Mouse (Mus musculus) hindbrain, embryonic 15.5 days (tissue): ENCODE measurements around the gene Ywhae. TPM values are rescaled to one million over a fixed set of nuclear protein-coding genes. Genes with fewer than 3 reads are reported as not detected.

ENCODE experiments used
- ATAC-seq: fragments of 200-750 bp; cut with Nextera tagmentation; 2 replicates; pipeline ENCODE4 v1.8.0; 2017; ENCODE audit warnings: low read depth, moderate number of reproducible peaks, moderate TSS enrichment; ENCODE audit not compliant: low FRiP score
- H3K27ac ChIP-seq: fragments of 300-500 bp; sonication (generic); replicated peaks from 2 replicates; pipeline ENCODE4 v1.5.1; 2015; ENCODE audit warnings: mild to moderate bottlenecking, inconsistent platforms
- H3K27me3 ChIP-seq: fragments of 300-500 bp; sonication (generic); 2 replicates; pipeline ENCODE4 v1.6.1; 2015; ENCODE audit warnings: control low read depth, inconsistent platforms
- H3K36me3 ChIP-seq: fragments of 300-500 bp; sonication (generic); 2 replicates; pipeline ENCODE4 v1.6.1; 2015; ENCODE audit warnings: control low read depth, inconsistent platforms
- H3K4me1 ChIP-seq: fragments of 300-500 bp; sonication (generic); replicated peaks from 2 replicates; pipeline ENCODE4 v1.6.1; 2015; ENCODE audit warnings: control low read depth, inconsistent platforms
- H3K4me2 ChIP-seq: fragments of 300-500 bp; sonication (generic); 2 replicates; pipeline ENCODE4 v1.6.1; 2015; ENCODE audit warnings: moderate library complexity, mild to moderate bottlenecking, inconsistent platforms
- H3K4me3 ChIP-seq: fragments of 300-500 bp; sonication (generic); 2 replicates; pipeline ENCODE4 v1.5.1; 2015; ENCODE audit warnings: mild to moderate bottlenecking, inconsistent platforms
- H3K9ac ChIP-seq: fragments of 300-500 bp; sonication (generic); 2 replicates; pipeline ENCODE4 v1.6.1; 2015; ENCODE audit warnings: inconsistent platforms
- H3K9me3 ChIP-seq: fragments of 300-500 bp; sonication (generic); 2 replicates; pipeline ENCODE4 v1.6.1; 2016; ENCODE audit warnings: control low read depth, inconsistent platforms
- WGBS: fragments of 180-500 bp; shearing (Covaris S2); methylation state at CpG from one replicate; pipeline ENCODE4 v1.1.7; 2015; 5-methylcytosine and 5-hydroxymethylcytosine counted together
- polyA plus RNA-seq: library from polyadenylated mRNA; unstranded; fragments of >200 nt; fragmentation: Nextera tagmentation; extraction: Ambion mirVana; gene quantifications from 2 replicates; pipeline ENCODE4 v1.2.1, GENCODE M21; 2015

The Ywhae gene
- polyA plus RNA-seq, 1 experiment from 2014 or later = 1,395 TPM

- Histone ChIP-seq H3K9ac (no peak overlapping the region), H3K27me3 (no peaks in the 10 kb centered on the region), H3K4me1 (peaks cover 46% of the 10 kb centered on the region), H3K27ac (no peak overlapping the region), H3K4me3 (no peak overlapping the region), H3K9me3 (no peaks in the 10 kb centered on the region), H3K36me3 (no peaks in the 10 kb centered on the region), H3K4me2 (no peak overlapping the region)
- no peak for ATAC-seq
- WGBS = 81% methylated on average over 3 of the region's 3 CpGs
Measured at GRCm38 (mm10) chr11:75741615-75742014, 8.9 kb downstream of the Ywhae start.

- WGBS = 97% methylated on average over 3 of the region's 3 CpGs
- H3K4me2 ChIP-seq = no peak overlapping the region
- no peaks in the 10 kb centered on the region for H3K36me3 ChIP-seq
- no peak for ATAC-seq
- no peaks in the 10 kb centered on the region for H3K9me3 ChIP-seq
- no peak overlapping the region for H3K9ac ChIP-seq
- H3K27me3 ChIP-seq = no peaks in the 10 kb centered on the region
- H3K4me1 ChIP-seq = peaks cover 53% of the 10 kb centered on the region
- H3K4me3 ChIP-seq = no peak overlapping the region
- H3K27ac ChIP-seq = no peak overlapping the region
Measured at GRCm38 (mm10) chr11:75744761-75745160, 12.1 kb downstream of the Ywhae start.

GRCm38 (mm10) chr11:75750537-75750936, 17.9 kb downstream of the Ywhae start:
- Histone ChIP-seq H3K36me3 (no peaks in the 10 kb centered on the region), H3K27ac (no peak overlapping the region), H3K4me3 (no peak overlapping the region), H3K4me2 (no peak overlapping the region), H3K9me3 (no peaks in the 10 kb centered on the region), H3K27me3 (no peaks in the 10 kb centered on the region), H3K4me1 (peaks cover 44% of the 10 kb centered on the region), H3K9ac (no peak overlapping the region)
- ATAC-seq = no peak
- WGBS = 63% methylated on average over 1 of the region's 1 CpGs

DNA sequence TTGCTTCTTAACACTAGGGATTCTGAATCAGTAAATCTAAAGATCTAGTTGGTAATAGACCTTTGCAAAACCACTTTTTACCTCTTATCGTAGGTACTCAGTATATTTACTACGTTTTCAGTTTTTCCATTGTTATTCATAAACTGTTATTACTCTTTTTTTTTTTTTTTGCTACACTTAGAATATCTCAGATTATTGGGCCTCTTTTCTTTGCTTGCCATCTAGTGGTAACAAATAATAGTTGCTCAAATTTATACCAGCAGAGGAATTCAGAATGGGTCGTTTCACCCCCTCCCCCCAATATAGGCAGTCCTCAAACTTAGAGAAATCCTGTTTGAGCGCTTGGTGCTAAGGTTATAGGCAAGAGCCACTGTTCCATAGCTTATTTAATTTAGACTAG, 18.4 kb downstream of the Ywhae start:
- H3K27me3 ChIP-seq = no peaks in the 10 kb centered on the region
- ATAC-seq = no peak
- no peak overlapping the region for H3K4me3 ChIP-seq
- no peak overlapping the region for H3K27ac ChIP-seq
- H3K36me3 ChIP-seq = no peaks in the 10 kb centered on the region
- H3K9ac ChIP-seq = no peak overlapping the region
- peaks cover 44% of the 10 kb centered on the region for H3K4me1 ChIP-seq
- 74% methylated on average over 4 of the region's 4 CpGs for WGBS
- H3K9me3 ChIP-seq = no peaks in the 10 kb centered on the region
- no peak overlapping the region for H3K4me2 ChIP-seq

- Histone ChIP-seq H3K4me1 (peaks cover 4% of the 10 kb centered on the region), H3K4me3 (no peak overlapping the region), H3K27me3 (no peaks in the 10 kb centered on the region), H3K36me3 (peaks cover 43% of the 10 kb centered on the region), H3K9ac (no peak overlapping the region), H3K9me3 (no peaks in the 10 kb centered on the region), H3K4me2 (no peak overlapping the region), H3K27ac (no peak overlapping the region)
- ATAC-seq = no peak
- 94% methylated on average over 8 of the region's 8 CpGs for WGBS
Measured at GRCm38 (mm10) chr11:75756687-75757086, 24.0 kb downstream of the Ywhae start.

DNA sequence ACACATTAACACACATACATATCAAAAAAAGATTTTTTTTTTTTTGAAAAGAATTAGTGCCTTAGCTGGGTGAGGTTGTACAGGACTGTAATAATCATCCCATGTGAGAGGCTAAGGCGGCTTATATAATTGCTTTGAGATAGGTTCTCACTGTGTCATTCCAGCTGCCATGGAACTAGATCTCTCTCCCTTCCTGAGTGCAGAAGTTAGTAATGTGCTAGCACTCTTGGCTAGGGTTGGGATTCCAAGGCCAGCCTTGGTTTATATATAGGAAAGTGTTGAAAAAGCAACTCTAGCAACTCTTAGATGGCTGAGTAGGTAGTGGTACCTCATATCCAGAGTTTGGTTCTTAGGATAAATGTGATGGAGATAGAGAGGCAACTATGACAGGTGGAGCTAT, 25.9 kb downstream of the Ywhae start:
- no peaks in the 10 kb centered on the region for H3K4me1 ChIP-seq
- peaks cover 44% of the 10 kb centered on the region for H3K36me3 ChIP-seq
- H3K4me2 ChIP-seq = no peak overlapping the region
- no peaks in the 10 kb centered on the region for H3K9me3 ChIP-seq
- no peak overlapping the region for H3K27ac ChIP-seq
- H3K27me3 ChIP-seq = no peaks in the 10 kb centered on the region
- no peak overlapping the region for H3K9ac ChIP-seq
- WGBS = 90% methylated on average over 1 of the region's 1 CpGs
- no peak for ATAC-seq
- no peak overlapping the region for H3K4me3 ChIP-seq

GRCm38 (mm10) chr11:75760785-75761184, 28.1 kb downstream of the Ywhae start:
- 96% methylated on average over 5 of the region's 5 CpGs for WGBS
- peaks cover 65% of the 10 kb centered on the region for H3K36me3 ChIP-seq

GRCm38 (mm10) chr11:75762708-75763107, 30.0 kb downstream of the Ywhae start:
- WGBS = 74% methylated on average over 2 of the region's 2 CpGs
- no peak overlapping the region for H3K9ac ChIP-seq
- no peaks in the 10 kb centered on the region for H3K9me3 ChIP-seq
- H3K36me3 ChIP-seq = peaks cover 72% of the 10 kb centered on the region
- H3K4me3 ChIP-seq = no peak overlapping the region
- H3K4me1 ChIP-seq = no peaks in the 10 kb centered on the region
- H3K27me3 ChIP-seq = no peaks in the 10 kb centered on the region
- no peak overlapping the region for H3K4me2 ChIP-seq
- no peak for ATAC-seq
- H3K27ac ChIP-seq = no peak overlapping the region

More at GRCm38 (mm10) chr11:75760785-75761184, 28.1 kb downstream of the Ywhae start:
- no peak for ATAC-seq
- no peak overlapping the region for H3K27ac ChIP-seq
- no peaks in the 10 kb centered on the region for H3K9me3 ChIP-seq
- no peak overlapping the region for H3K4me3 ChIP-seq
- no peak overlapping the region for H3K9ac ChIP-seq
- no peaks in the 10 kb centered on the region for H3K27me3 ChIP-seq
- no peak overlapping the region for H3K4me2 ChIP-seq
- H3K4me1 ChIP-seq = no peaks in the 10 kb centered on the region

DNA sequence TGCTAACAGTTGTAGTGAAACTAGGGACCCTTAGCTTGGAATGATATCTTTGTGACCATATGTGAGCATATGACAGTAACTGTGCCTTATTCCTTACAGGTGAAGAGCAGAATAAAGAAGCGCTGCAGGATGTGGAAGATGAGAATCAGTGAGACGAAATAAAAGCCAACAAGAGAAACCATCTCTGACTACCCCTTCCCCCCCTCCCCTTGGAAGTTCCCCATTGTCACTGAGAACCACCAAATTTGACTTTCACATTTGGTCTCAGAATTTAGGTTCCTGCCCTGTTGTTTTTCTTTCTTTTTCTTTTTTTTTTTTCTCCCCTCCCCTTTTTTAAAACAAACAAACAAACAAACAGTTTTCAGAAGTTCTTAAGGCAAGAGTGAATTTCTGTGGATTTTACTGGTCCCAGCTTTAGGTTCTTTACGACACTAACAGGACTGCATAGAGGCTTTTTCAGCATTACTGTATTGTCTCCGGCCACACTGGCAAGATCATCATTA, 31.9 kb downstream of the Ywhae start:
- Histone ChIP-seq H3K36me3 (peaks cover 62% of the 10 kb centered on the region), H3K9me3 (no peaks in the 10 kb centered on the region), H3K9ac (no peak overlapping the region), H3K4me1 (peaks cover 6% of the 10 kb centered on the region), H3K4me2 (no peak overlapping the region), H3K27ac (no peak overlapping the region), H3K27me3 (no peaks in the 10 kb centered on the region), H3K4me3 (no peak overlapping the region)
- WGBS = 78% methylated on average over 4 of the region's 4 CpGs
- no peak for ATAC-seq

- no peak overlapping the region for H3K9ac ChIP-seq
- no peaks in the 10 kb centered on the region for H3K27me3 ChIP-seq
- 83% methylated on average over 8 of the region's 8 CpGs for WGBS
- ATAC-seq = no peak
- H3K4me1 ChIP-seq = peaks cover 8% of the 10 kb centered on the region
- peaks cover 56% of the 10 kb centered on the region for H3K36me3 ChIP-seq
- H3K9me3 ChIP-seq = no peaks in the 10 kb centered on the region
- H3K27ac ChIP-seq = no peak overlapping the region
- no peak overlapping the region for H3K4me2 ChIP-seq
- no peak overlapping the region for H3K4me3 ChIP-seq
Measured at GRCm38 (mm10) chr11:75765161-75765560, 32.5 kb downstream of the Ywhae start.

GRCm38 (mm10) chr11:75767014-75767413, 34.3 kb downstream of the Ywhae start:
- Histone ChIP-seq H3K9ac (no peak overlapping the region), H3K9me3 (no peaks in the 10 kb centered on the region), H3K27ac (no peak overlapping the region), H3K4me3 (no peak overlapping the region), H3K4me2 (no peak overlapping the region), H3K27me3 (no peaks in the 10 kb centered on the region), H3K4me1 (peaks cover 8% of the 10 kb centered on the region), H3K36me3 (peaks cover 46% of the 10 kb centered on the region)
- 75% methylated on average over 2 of the region's 2 CpGs for WGBS
- ATAC-seq = no peak

- H3K4me2 ChIP-seq = no peak overlapping the region
- 0 out of 2 replicates have a peak overlapping the region, but pooled peaks have one; percentile 30 for H3K27ac ChIP-seq
- WGBS = 59% methylated on average over 6 of the region's 6 CpGs
- ATAC-seq = no peak
- H3K9ac ChIP-seq = no peak overlapping the region
- no peak overlapping the region for H3K4me3 ChIP-seq
- no peaks in the 10 kb centered on the region for H3K27me3 ChIP-seq
- peaks cover 8% of the 10 kb centered on the region for H3K4me1 ChIP-seq
- peaks cover 46% of the 10 kb centered on the region for H3K36me3 ChIP-seq
- H3K9me3 ChIP-seq = no peaks in the 10 kb centered on the region
Measured at GRCm38 (mm10) chr11:75768091-75768989, 35.7 kb downstream of the Ywhae start.
